ENCODE assay signal across 12 mouse cellular contexts in the genomic region with DNA sequence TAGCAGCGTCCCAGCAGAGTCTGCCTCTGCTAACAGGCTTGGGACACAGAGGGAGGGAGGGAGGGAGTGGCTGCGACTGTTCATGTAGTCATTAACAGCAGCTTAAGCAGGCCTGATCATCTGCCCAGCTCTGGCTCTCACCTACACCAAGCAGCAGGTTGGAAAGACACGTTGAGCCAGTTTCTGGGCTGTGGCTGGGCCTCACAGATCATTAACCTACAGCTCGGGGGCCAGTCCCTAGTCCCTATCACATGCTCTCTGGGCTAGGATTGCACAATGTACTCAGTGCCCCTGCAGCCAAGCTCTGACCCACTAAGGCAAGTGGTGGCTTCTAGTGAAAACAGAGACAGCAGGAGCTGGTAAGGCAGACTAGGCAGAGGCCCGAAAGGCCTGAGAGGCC. TPM values are rescaled to one million over a fixed set of nuclear protein-coding genes. Genes with fewer than 3 reads are reported as not detected.
A peak's percentile ranks its signal among the peaks of the same experiment; 100 is the strongest.
DNase-seq lines count a peak whose midpoint lies in the region; ATAC-seq and TF ChIP-seq lines count a peak whose summit lies in the region.
"Had no signal": no experiment of that assay in that cellular context is flagged by ENCODE, and none has a peak within 500 bp of the region (broad histone marks: within the 10 kb centered on the region; RNA-seq: fewer than 3 reads in every experiment).

No protein-coding gene starts in this region.

- WGBS in heart, adult 2 months = 67% methylated on average over 5 of the region's 5 CpGs

- H3K79me2 ChIP-seq in heart, adult 2 months (replicated peaks; ENCODE audit: control insufficient read depth, insufficient read depth, low read length) = no peaks in the 10 kb centered on the region; the same call in 1 of the 2 replicates

- no peak overlapping the region for H3K4me3 ChIP-seq in heart, adult 2 months
- H3K4me3 ChIP-seq: hindbrain, embryonic 15.5 days; limb, embryonic 13.5 days had no signal

- no peak overlapping the region for H3K9ac ChIP-seq in heart, adult 2 months (ENCODE audit: low read depth, low read length)
- H3K9ac ChIP-seq: hindbrain, embryonic 15.5 days; limb, embryonic 13.5 days had no signal

- peak overlapping the region; percentile 57 for H3K27ac ChIP-seq in heart, adult 2 months
- H3K27ac ChIP-seq: hindbrain, embryonic 15.5 days; limb, embryonic 13.5 days had no signal

- peak; percentile 53; the same call in 1 of the 2 replicates for ATAC-seq in megakaryocyte progenitor cell, adult 5-6 weeks (replicated peaks; ENCODE audit: poor library complexity)
- ATAC-seq: forebrain, embryonic 16.5 days had no signal

- TF ChIP-seq CTCF in heart, adult 2 months (IDR thresholded peaks at IDR 0.05) = no peak

- intact Hi-C loops in heart, adult 2 months (cut with DNase I) = no loop called here
- intact Hi-C loops in heart, postnatal 10 days (cut with DNase I) = no loop called here

- peak; percentile 38 to 63 for DNase-seq in heart, adult 2 months
- no peak for DNase-seq in heart, postnatal 10 days
- DNase-seq in fat pad, adult 2 months (ENCODE audit: extremely low read depth, low read depth, low spot score) = peak; percentile 89
- DNase-seq in kidney, postnatal 25 days = peak; percentile 82 to 96
- DNase-seq in left cerebral cortex, adult 18-20 months (ENCODE audit: low spot score in 2 of 2) = no peak
- no peak for DNase-seq in thymus, adult 18-20 months
- DNase-seq in layer of hippocampus, postnatal 36 days = no peak
- DNase-seq: cerebellum, adult 9-11 months had no signal

- H3K27me3 ChIP-seq in heart, adult 2 months (ENCODE audit: control insufficient read depth, insufficient read depth, low read length) = no peaks in the 10 kb centered on the region
- H3K27me3 ChIP-seq: hindbrain, embryonic 15.5 days; limb, embryonic 13.5 days had no signal

- no peak for TF ChIP-seq POLR2A in heart, adult 2 months (IDR thresholded peaks at IDR 0.05; ENCODE audit: insufficient read depth, low read depth, low read length)

- TF ChIP-seq EP300 in heart, adult 2 months (IDR thresholded peaks at IDR 0.05; ENCODE audit: insufficient read depth, low read depth, low read length) = peak; percentile 45; the same call in 1 of the 2 replicates

- H3K4me1 ChIP-seq in heart, adult 2 months (ENCODE audit: control insufficient read depth, insufficient read depth, low read length) = no peaks in the 10 kb centered on the region; the same call in 1 of the 2 replicates
- H3K4me1 ChIP-seq: hindbrain, embryonic 15.5 days had no signal

- peaks cover 2% of the 10 kb centered on the region; the same call in 1 of the 2 replicates for H3K36me3 ChIP-seq in heart, adult 2 months (ENCODE audit: control insufficient read depth, insufficient read depth, low read length)
- H3K36me3 ChIP-seq: hindbrain, embryonic 15.5 days; limb, embryonic 13.5 days had no signal

RNA-seq across cellular contexts. Expression of a gene that starts 14.6 kb away (rescaled TPM):
- 100 to 1,000 TPM; 309 to 376 TPM for total RNA-seq in heart, adult 2 months (2021)
- 347 and 390 TPM in 2 replicates for polyA plus RNA-seq in heart, adult 2 months (2012; rRNA removed)
- 100 to 1,000 TPM; 154 to 202 TPM for total RNA-seq in heart, postnatal 10 days (2021)
- 11.4 and 12.2 TPM in 2 replicates for total RNA-seq in megakaryocyte progenitor cell, adult 5-6 weeks (2015)
- total RNA-seq in megakaryocyte progenitor cell, adult 5-6 weeks (2017) = 8.5 and 12.2 TPM in 2 replicates
- total RNA-seq in left cerebral cortex, adult 18-20 months (2021) = 10 to 100 TPM; 57.5 to 63.0 TPM
- total RNA-seq in layer of hippocampus, postnatal 36 days (2021) = 100 to 1,000 TPM in 1 of 2 experiments, 10 to 100 TPM in 1; 94.3 to 106 TPM

RNA-seq across cellular contexts. Expression of a gene that starts 27.0 kb away (rescaled TPM):
- total RNA-seq in heart, adult 2 months (2021) = 10 to 100 TPM; 21.0 to 22.1 TPM
- 5.9 and 9.1 TPM in 2 replicates for polyA plus RNA-seq in heart, adult 2 months (2012; rRNA removed)
- 10 to 100 TPM; 34.6 to 35.0 TPM for total RNA-seq in heart, postnatal 10 days (2021)
- total RNA-seq in megakaryocyte progenitor cell, adult 5-6 weeks (2015) = 22.6 and 24.6 TPM in 2 replicates
- 33.9 TPM in 2 replicates for total RNA-seq in megakaryocyte progenitor cell, adult 5-6 weeks (2017)
- total RNA-seq in left cerebral cortex, adult 18-20 months (2021) = 10 to 100 TPM; 51.7 to 56.8 TPM
- 10 to 100 TPM; 49.0 to 50.7 TPM for total RNA-seq in layer of hippocampus, postnatal 36 days (2021)

Comparison
In these comparisons a context has a peak if more than half of its experiments do, and no peak if none do; other contexts are left out.
1. DNase-seq: peak in heart, adult 2 months (2 of 2), fat pad, adult 2 months (single experiment) and kidney, postnatal 25 days (2 of 2); none in heart, postnatal 10 days (0 of 2), left cerebral cortex, adult 18-20 months (0 of 2), thymus, adult 18-20 months (0 of 2) and layer of hippocampus, postnatal 36 days (0 of 2).
2. RNA of a gene that starts 14.6 kb away (total RNA-seq): 309 to 376 TPM in heart, adult 2 months, 154 to 202 TPM in heart, postnatal 10 days, 94.3 to 106 TPM in layer of hippocampus, postnatal 36 days and 57.5 to 63.0 TPM in left cerebral cortex, adult 18-20 months; 8.5 to 12.2 TPM in megakaryocyte progenitor cell, adult 5-6 weeks; every median in the first group is over 4 times any median in the second.